Mouse (Mus musculus) thymus, adult 2 months (tissue): ENCODE measurements at regions not wholly inside any gene's neighbourhood (a gene's known extent, or its start where the extent isn't known, plus 50 kb on each side); places are given as distances from the start of the nearest gene placed in this dataset.

Experiments used
- CTCF ChIP-seq: fragments of 200-500 bp; IDR thresholded peaks from 2 replicates; pipeline ENCODE4 v1.5.1; 2012; ENCODE audit warnings: mild to moderate bottlenecking, control low read depth, low read length, moderate library complexity, borderline replicate concordance; ENCODE audit not compliant: control insufficient read depth, poor library complexity, insufficient read depth; ENCODE audit errors: extremely low read depth
- POLR2A ChIP-seq: fragments of 200-500 bp; IDR thresholded peaks from 2 replicates; pipeline ENCODE4 v1.6.1; 2012; ENCODE audit warnings: mild to moderate bottlenecking, low read length, control low read depth, moderate library complexity; ENCODE audit not compliant: control insufficient read depth, poor library complexity, insufficient read depth; ENCODE audit errors: extremely low read depth

- no peak for TF ChIP-seq CTCF
- no peak for TF ChIP-seq POLR2A
These were observed 114.7 kb upstream of the Peli2 start for GRCm38 (mm10) chr14:48005929-48006309.
